ENCODE assay signal across 12 mouse cellular contexts in the genomic region with DNA sequence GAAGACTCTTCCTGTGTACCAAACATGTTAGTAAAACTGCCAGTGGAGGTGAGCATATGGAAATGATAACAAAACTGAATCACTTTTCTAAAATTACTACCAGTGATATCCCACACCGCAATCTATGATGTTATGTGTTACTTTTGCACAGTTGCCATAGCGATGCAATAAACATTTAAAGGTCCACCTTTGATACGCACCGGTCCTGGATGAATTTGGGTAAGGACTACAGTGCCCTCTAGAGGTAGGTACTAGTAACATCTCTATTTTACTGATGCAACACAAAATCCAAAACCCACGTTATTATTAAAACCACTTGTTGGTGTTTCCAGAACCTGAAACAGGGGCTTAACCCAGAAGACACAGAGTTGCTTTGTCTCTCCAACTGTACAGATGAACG. TPM values are rescaled to one million over a fixed set of nuclear protein-coding genes. Genes with fewer than 3 reads are reported as not detected.
A peak's percentile ranks its signal among the peaks of the same experiment; 100 is the strongest.
DNase-seq lines count a peak whose midpoint lies in the region; ATAC-seq and TF ChIP-seq lines count a peak whose summit lies in the region.
"Had no signal": no experiment of that assay in that cellular context is flagged by ENCODE, and none has a peak within 500 bp of the region (broad histone marks: within the 10 kb centered on the region; RNA-seq: fewer than 3 reads in every experiment).

No protein-coding gene starts in this region.

- no peak overlapping the region for H3K4me3 ChIP-seq in kidney, postnatal 0 days (replicated peaks; ENCODE audit: low read depth, low read length)
- no peak overlapping the region for H3K4me3 ChIP-seq in ES-E14 (ENCODE audit: insufficient read depth in 1 of 2, low read depth in 1 of 2, low read length in 2 of 2, poor library complexity in 1 of 2, severe bottlenecking in 1 of 2)
- H3K4me3 ChIP-seq: forebrain, embryonic 13.5 days; kidney, embryonic 15.5 days had no signal

- H3K36me3 ChIP-seq in kidney, postnatal 0 days (ENCODE audit: insufficient read depth, low read length), result no peaks in the 10 kb centered on the region
- no peaks in the 10 kb centered on the region for H3K36me3 ChIP-seq in ES-E14 (ENCODE audit: control insufficient read depth, insufficient read depth, low read length, poor library complexity, severe bottlenecking)
- H3K36me3 ChIP-seq: kidney, embryonic 15.5 days had no signal

- H3K9ac ChIP-seq in kidney, postnatal 0 days (ENCODE audit: low read depth, low read length), result no peak overlapping the region
- H3K9ac ChIP-seq in ES-E14 (ENCODE audit: insufficient read depth, low read depth, low read length, poor library complexity, severe bottlenecking), result no peak overlapping the region
- H3K9ac ChIP-seq: forebrain, embryonic 13.5 days; kidney, embryonic 15.5 days had no signal

- H3K9me3 ChIP-seq in kidney, postnatal 0 days (replicated peaks; ENCODE audit: low read length), result no peaks in the 10 kb centered on the region
- H3K9me3 ChIP-seq in ES-E14 (ENCODE audit: control insufficient read depth, insufficient read depth, low read depth, low read length), result no peaks in the 10 kb centered on the region
- H3K9me3 ChIP-seq: forebrain, embryonic 13.5 days; kidney, embryonic 15.5 days; megakaryocyte, embryonic 14.5 days had no signal

- H3K27me3 ChIP-seq in kidney, postnatal 0 days (ENCODE audit: insufficient read depth, low read length), result no peaks in the 10 kb centered on the region
- H3K27me3 ChIP-seq: forebrain, embryonic 13.5 days; kidney, embryonic 15.5 days; megakaryocyte, embryonic 14.5 days had no signal

- peak; percentile 59 for DNase-seq in kidney, postnatal 0 days (ENCODE audit: low spot score)
- DNase-seq in kidney, adult 9 months, result no peak
- DNase-seq in A20 (ENCODE audit: low read depth, low spot score), result peak; percentile 47
- DNase-seq in ES-E14 (ENCODE audit: low read depth, low spot score), result no peak
- peak; percentile 28 for DNase-seq in induced T-regulatory cell, adult 2 months (ENCODE audit: low read depth)
- no peak for DNase-seq in testis, postnatal 10 days (ENCODE audit: low spot score)
- DNase-seq in ovary, adult 18-20 months (ENCODE audit: low spot score), result no peak
- DNase-seq: cerebellum, postnatal 25 days; thymus, adult 2 months had no signal

- no peak overlapping the region for H3K4me2 ChIP-seq in kidney, postnatal 0 days (ENCODE audit: low read length)
- H3K4me2 ChIP-seq: forebrain, embryonic 13.5 days; kidney, embryonic 15.5 days had no signal

- no peak overlapping the region for H3K27ac ChIP-seq in kidney, postnatal 0 days
- no peak overlapping the region for H3K27ac ChIP-seq in ES-E14 (ENCODE audit: insufficient read depth, low read depth, low read length, poor library complexity, severe bottlenecking)
- H3K27ac ChIP-seq: forebrain, embryonic 13.5 days; kidney, embryonic 15.5 days had no signal

- no peak for ATAC-seq in kidney, postnatal 0 days (replicated peaks; ENCODE audit: low FRiP score, low read depth)
- ATAC-seq: forebrain, embryonic 13.5 days had no signal

- TF ChIP-seq CTCF in kidney, postnatal 0 days (IDR thresholded peaks at IDR 0.05; ENCODE audit: low read depth), result peak; percentile 65

- no peaks in the 10 kb centered on the region for H3K4me1 ChIP-seq in kidney, postnatal 0 days (replicated peaks; ENCODE audit: insufficient read depth, low read length)
- no peaks in the 10 kb centered on the region for H3K4me1 ChIP-seq in ES-E14 (ENCODE audit: control insufficient read depth in 2 of 2, insufficient read depth in 2 of 2, low read length in 2 of 2, poor library complexity in 1 of 2)
- H3K4me1 ChIP-seq: forebrain, embryonic 13.5 days; kidney, embryonic 15.5 days had no signal

- in situ Hi-C loops in ES-E14 (cut with MboI; ENCODE audit: low sequenced_read_pairs in 2 of 2, unreplicated experiment in 2 of 2), result loop anchor here in 1 of 2 experiments (10.0 kb wide), 1 partner anchor 108 kb away; no protein-coding TSS in a partner anchor

- WGBS in kidney, postnatal 0 days, result 37% methylated on average over 6 of the region's 6 CpGs

TF ChIP-seq in ES-E14, 5 proteins besides CTCF, POLR2A, EP300 and RAD21:
- TF ChIP-seq ZNF384 (IDR thresholded peaks at IDR 0.05; ENCODE audit: low read depth, low read length), result no peak
- TF ChIP-seq ZC3H11A (IDR thresholded peaks at IDR 0.05; ENCODE audit: borderline replicate concordance, low read depth, low read length), result peak; percentile 61; the same call in 1 of the 2 replicates

RNA-seq across cellular contexts. Expression of gene Dhrs3, which starts 19.7 kb away (rescaled TPM):
- 199 and 233 TPM in 2 replicates for polyA plus RNA-seq in kidney, postnatal 0 days (2015; fragmentation: Nextera tagmentation; extraction: Ambion mirVana)
- 3.8 and 5.3 TPM in 2 replicates for total RNA-seq in ES-E14 (2012; rRNA removed)

Comparison
In these comparisons a context has a peak if more than half of its experiments do, and no peak if none do; other contexts are left out.
1. DNase-seq: peak in kidney, postnatal 0 days (single experiment), A20 (single experiment) and induced T-regulatory cell, adult 2 months (single experiment); none in kidney, adult 9 months (single experiment), ES-E14 (single experiment), testis, postnatal 10 days (single experiment) and ovary, adult 18-20 months (single experiment).